Mouse (Mus musculus) megakaryocyte-erythroid progenitor cell, adult 5 weeks (primary cell): ENCODE results near the gene Ces2e. TPM values are rescaled to one million over a fixed set of nuclear protein-coding genes. Genes with fewer than 3 reads are reported as not detected.

Source experiments
- polyA plus RNA-seq: library from polyadenylated mRNA; stranded (reverse); fragments of >175 nt; gene quantifications from 2 replicates; pipeline ENCODE4 v1.2.3, GENCODE M21; 2012

Ces2e gene
- not detected in 2 replicates for polyA plus RNA-seq

GRCm38 (mm10) chr8:104925972-104926596 is at the start of gene Ces2e:
Gene Ces2e, plus strand, starts transcription at chr8:104926260.

GRCm38 (mm10) chr8:104947056-104947455 is 21.0 kb downstream of the Ces2e start, which contains the start of gene Ces2f:
Gene Ces2f, plus strand, starts transcription at chr8:104947356.

GRCm38 (mm10) chr8:104961537-104961961 is 35.5 kb downstream of the Ces2e start, which contains the start of gene Ces2g:
Gene Ces2g, plus strand, starts transcription at chr8:104961718.

Other genes starting within 250 kb of the Ces2e start
- not detected in 2 replicates for gene Ces2a, start 192.3 kb upstream of the Ces2e start, polyA plus RNA-seq
- not detected in 2 replicates for gene Ces2b, start 94.7 kb upstream of the Ces2e start, polyA plus RNA-seq
- 0.04 TPM in 1 of 2 replicates, not detected in the other for gene Ces2c, start 79.2 kb upstream of the Ces2e start, polyA plus RNA-seq
- gene Ces2f, start 21.1 kb downstream of the Ces2e start, polyA plus RNA-seq: not detected in 2 replicates
- gene Ces2g, start 35.5 kb downstream of the Ces2e start, polyA plus RNA-seq: 9.4 and 10.8 TPM in 2 replicates
- gene Ces2h, start 74.6 kb downstream of the Ces2e start, polyA plus RNA-seq: not detected in 2 replicates
- gene Ces3a, start 122.3 kb downstream of the Ces2e start, polyA plus RNA-seq: not detected in 2 replicates
- not detected in 2 replicates for gene Ces3b, start 157.5 kb downstream of the Ces2e start, polyA plus RNA-seq
- gene Ces4a, start 205.5 kb downstream of the Ces2e start, polyA plus RNA-seq: not detected in 2 replicates
- 37.9 and 39.6 TPM in 2 replicates for gene Cbfb, start 244.4 kb downstream of the Ces2e start, polyA plus RNA-seq